Mouse (Mus musculus): Measurements from ENCODE around the gene Trabd2b.

DNA sequence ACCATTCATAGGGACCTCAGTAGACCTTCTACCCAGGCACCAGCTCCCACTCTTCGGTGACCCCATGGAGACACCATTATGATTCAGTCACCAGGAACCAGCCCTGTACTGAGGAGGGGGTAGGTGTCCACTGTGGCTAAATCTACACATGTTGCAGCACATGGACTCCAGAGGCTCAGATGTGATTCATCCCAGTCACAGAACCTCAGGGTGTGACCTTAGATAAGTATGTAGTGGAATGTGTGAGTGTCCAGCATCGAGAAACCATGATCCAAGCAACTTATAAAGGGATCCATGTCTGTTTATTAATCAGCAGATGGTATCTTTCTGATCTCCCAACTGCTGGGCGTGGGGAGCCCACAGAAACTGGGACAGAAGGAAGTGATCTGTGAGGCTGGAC is 18.2 kb upstream of the Trabd2b start:
- TF ChIP-seq CTCF (IDR thresholded peaks at IDR 0.05; ENCODE audit: low read depth, low read length) (no peak), POLR2A (IDR thresholded peaks at IDR 0.05; ENCODE audit: borderline replicate concordance, low read depth, low read length) (no peak)
